Mouse (Mus musculus) ES-Bruce4 (cell line): ENCODE results near the gene Trim14.

Experiments
- CTCF ChIP-seq: IDR thresholded peaks from one replicate; pipeline ENCODE4 v1.8.1; 2011; ENCODE audit warnings: low read depth, low read length
- POLR2A ChIP-seq: IDR thresholded peaks from one replicate; pipeline ENCODE4 v1.8.1; 2011; ENCODE audit warnings: low read length; ENCODE audit not compliant: insufficient read depth

DNA sequence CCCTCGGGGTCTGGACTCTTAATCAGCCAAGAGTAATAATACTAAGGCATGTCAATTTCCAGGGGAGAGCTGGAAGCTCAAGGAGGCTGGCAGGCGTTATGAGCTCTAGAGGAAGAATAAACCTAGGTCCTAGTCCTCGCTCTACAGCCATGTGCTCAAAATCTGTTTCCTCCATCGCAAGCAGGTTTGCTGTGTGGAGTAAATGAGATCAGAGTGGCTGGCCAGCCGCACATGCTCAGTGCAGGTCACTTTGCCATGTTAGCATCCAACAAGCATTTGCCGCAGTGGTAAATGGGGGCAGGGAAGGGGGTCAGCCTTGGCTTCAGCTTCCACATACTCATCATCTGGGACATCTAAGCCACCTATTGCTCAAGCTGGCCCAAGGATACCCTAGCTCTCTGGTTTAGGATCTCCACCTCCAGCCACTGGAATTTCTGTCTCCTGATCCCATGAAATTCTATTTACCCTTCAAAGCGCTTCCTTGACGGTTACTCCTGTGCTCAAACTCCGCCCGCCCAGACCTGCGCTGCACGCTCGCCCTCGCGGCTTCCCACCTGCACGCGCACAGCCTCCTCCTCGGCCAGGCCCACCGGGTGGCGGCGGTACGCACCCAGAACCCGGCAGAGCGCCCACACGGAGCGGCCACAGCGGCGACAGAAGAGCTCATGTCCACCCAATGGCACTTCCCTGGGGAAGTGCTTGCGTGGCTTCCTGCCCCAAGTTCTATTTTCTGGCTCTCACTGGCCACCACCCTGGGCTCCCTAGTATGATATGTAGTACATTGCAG, 1.8 kb downstream of the Trim14 start:
- no peak for TF ChIP-seq CTCF
- no peak for TF ChIP-seq POLR2A
